Comparison of ENCODE assay signal across 8 mouse cellular contexts in genomic region chr4:120569486-120570437, GRCm38 (mm10). TPM values are rescaled to one million over a fixed set of nuclear protein-coding genes. Genes with fewer than 3 reads are reported as not detected.
DNase-seq lines count a peak whose midpoint lies in the region; ATAC-seq lines count a peak whose summit lies in the region.

Gene Ctps (minus strand): TSS chr4:120570276.

- peak; percentile 93 for DNase-seq in adipocyte (ENCODE audit: low spot score)
- DNase-seq in embryo, embryonic 10 days (ENCODE audit: low spot score): peak; percentile 95
- peak; percentile 97 for DNase-seq in gastrocnemius, postnatal 14 days
- peak; percentile 90 to 96 for DNase-seq in left cerebral cortex, postnatal 10 days (ENCODE audit: extremely low spot score in 1 of 2, low spot score in 2 of 2)
- DNase-seq in right cerebral cortex, postnatal 25 days: peak; percentile 96
- peak; percentile 93 to 94 for DNase-seq in urinary bladder, postnatal 4 days (ENCODE audit: low spot score in 2 of 2)

- intact Hi-C loops in gastrocnemius, postnatal 14 days (cut with DNase I; ENCODE audit: low total_unique reads): no loop called here
- intact Hi-C loops in left cerebral cortex, postnatal 10 days (cut with DNase I): no loop called here

- ATAC-seq in inflammation-experienced regulatory T-cells, adult 6 months: peak; percentile 93
- ATAC-seq in megakaryocyte-erythroid progenitor cell, adult 5-6 weeks (replicated peaks; ENCODE audit: low FRiP score, low TSS enrichment, poor library complexity, severe bottlenecking): peak; percentile 90

RNA-seq across cellular contexts. Expression of gene Ctps, which starts in this region (rescaled TPM):
- 10 to 100 TPM; 13.4 to 20.4 TPM for total RNA-seq in gastrocnemius, postnatal 14 days (2021)
- 10 to 100 TPM; 12.5 to 20.2 (median 18.8) TPM for polyA plus RNA-seq in inflammation-experienced regulatory T-cells, adult 6 months (2017; shearing (Covaris generic))
- total RNA-seq in left cerebral cortex, postnatal 10 days (2021): 10 to 100 TPM; 62.2 to 62.5 TPM
- total RNA-seq in megakaryocyte-erythroid progenitor cell, adult 5-6 weeks (2014; fragmentation: Nextera tagmentation): 60.6 and 73.1 TPM in 2 replicates
- 77.1 and 90.0 TPM in 2 replicates for total RNA-seq in megakaryocyte-erythroid progenitor cell, adult 5-6 weeks (2017)

Comparison
In these comparisons a context has a peak if more than half of its experiments do, and no peak if none do; other contexts are left out.
1. Peak in every context shown above with its lines: DNase-seq and ATAC-seq.